Mouse (Mus musculus) gastrocnemius, postnatal 4 days (tissue): ENCODE measurements around the gene Zfp60. TPM values are rescaled to one million over a fixed set of nuclear protein-coding genes. Genes with fewer than 3 reads are reported as not detected.

ENCODE experiments used
- DNase-seq, 2 experiments: peaks; one replicate each; pipeline ENCODE4 v3.0.0; 2021 to 2022; ENCODE audit warnings: low spot score in 2 of 2, mixed read lengths in 2 of 2
- long read RNA-seq, 2 experiments: library from polyadenylated mRNA; stranded (forward); transcript quantifications; one replicate each; pipeline ENCODE4 v2.0.0; 2021
- total RNA-seq, 2 experiments: library from RNA; stranded (reverse); gene quantifications; 2 replicates each; pipeline ENCODE4 v1.2.3; 2021

Gene Zfp60
- total RNA-seq = 10 to 100 TPM; 10.9 to 12.8 TPM
- long read RNA-seq, experiment 1, full-length matches to known transcripts = 3 of 3 reads
- long read RNA-seq, experiment 1, partial matches to known transcripts = 0 of 3 reads
- long read RNA-seq, experiment 1, other reads (novel, unspliced or antisense) = 0 of 3 reads
- long read RNA-seq, experiment 2, full-length matches to known transcripts = 3 of 4 reads
- long read RNA-seq, experiment 2, partial matches to known transcripts = 0 of 4 reads
- long read RNA-seq, experiment 2, other reads (novel, unspliced or antisense) = 1 of 4 reads

- peak; percentile 68 to 84 for DNase-seq
These were observed at the start of gene Zfp60 for GRCm38 (mm10) chr7:27731281-27731883. TSS of gene Zfp60 (plus strand) at chr7:27731389.

DNA sequence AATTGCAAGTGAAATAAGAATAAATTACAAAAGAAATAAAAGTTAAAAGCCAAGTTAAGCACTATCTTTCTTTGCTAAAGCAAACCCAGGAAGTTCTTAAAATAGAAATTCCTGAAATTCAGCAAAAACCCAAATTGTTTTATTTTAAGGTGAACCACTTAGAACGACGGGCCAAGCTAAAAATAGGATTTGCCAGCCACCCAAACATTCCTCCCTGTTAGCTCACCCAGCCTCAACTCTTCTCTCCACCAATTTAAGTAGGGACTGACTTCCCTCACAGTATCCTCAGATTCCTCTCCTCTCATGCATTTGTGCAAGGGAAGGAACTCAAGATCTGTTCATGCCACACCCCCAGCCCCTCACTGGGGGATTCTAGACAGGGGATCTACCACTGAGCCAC is 48.0 kb upstream of the Zfp60 start:
- DNase-seq = no peak

- no peak for DNase-seq
These were observed 46.0 kb upstream of the Zfp60 start for GRCm38 (mm10) chr7:27685220-27685619.

- no peak for DNase-seq
These were observed 45.5 kb upstream of the Zfp60 start for GRCm38 (mm10) chr7:27685681-27686080.

- DNase-seq = no peak
These were observed 44.1 kb upstream of the Zfp60 start for GRCm38 (mm10) chr7:27687043-27687442.

GRCm38 (mm10) chr7:27687836-27688235 is 43.4 kb upstream of the Zfp60 start:
- no peak for DNase-seq

DNA sequence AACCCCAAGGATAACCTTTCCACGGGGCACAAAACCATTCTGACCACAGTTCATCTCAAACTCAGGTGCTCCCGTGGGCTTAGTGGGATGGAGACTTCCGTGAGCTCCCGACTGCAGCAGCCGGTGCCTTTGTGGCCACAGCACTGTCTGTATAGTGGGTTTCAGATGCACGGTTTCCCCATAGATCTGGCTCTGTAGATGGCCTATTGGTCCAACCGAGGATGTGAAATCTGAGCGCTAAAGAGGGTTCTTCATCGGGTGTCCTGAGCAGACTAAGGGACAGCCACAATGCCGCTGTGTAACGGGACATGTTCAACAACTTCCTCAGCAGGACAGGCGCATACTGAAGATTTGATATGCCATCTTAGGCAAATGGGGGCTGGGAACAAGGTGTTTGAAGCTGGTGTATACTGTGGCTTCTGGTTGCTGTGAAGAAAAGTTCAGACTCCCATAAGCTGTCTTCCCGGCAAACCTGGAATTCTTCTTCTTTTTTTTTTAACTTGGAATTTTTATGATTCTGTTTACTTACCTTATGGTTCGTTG is 42.9 kb upstream of the Zfp60 start:
- DNase-seq = no peak

DNA sequence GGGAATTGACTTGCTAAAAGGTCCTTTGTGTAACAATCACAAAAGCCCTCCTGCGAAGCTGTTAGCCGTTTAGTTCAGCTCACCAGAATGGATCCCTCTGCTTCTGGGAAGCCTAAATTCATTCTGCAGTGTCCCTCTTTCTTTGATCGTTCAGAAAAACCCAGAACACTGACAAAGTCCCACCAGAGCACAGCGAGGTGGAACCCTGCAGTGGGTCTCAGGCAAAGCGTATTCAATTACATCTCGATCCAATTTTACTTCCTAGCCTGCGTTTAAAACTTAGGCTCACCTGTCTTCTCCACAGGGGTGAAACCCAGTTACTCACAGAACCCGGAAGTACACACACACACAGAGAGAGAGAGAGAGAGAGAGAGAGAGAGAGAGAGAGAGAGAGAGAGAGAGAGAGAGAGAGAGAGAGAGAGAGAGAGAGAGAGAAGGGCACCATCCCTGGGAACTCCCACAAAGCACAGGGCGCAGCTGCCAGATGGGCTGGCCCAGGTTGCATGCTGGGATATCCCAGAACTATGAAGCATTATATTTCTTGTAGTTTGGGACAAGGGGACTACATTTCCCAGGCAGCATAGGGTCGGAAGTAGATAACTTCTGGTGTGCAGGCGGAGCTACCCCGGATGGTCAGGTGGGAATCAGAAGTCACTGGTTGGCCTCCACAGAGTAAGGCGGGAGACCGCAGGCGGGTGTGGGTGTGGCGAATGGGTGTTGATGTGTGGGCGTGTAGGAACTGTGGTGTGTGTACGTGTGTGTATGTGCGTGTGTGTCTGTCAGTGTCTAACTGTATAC is 42.2 kb upstream of the Zfp60 start, which contains the start of gene Zfp607b:
TSS of gene Zfp607b (plus strand) at position 526 of the 798 bp plus-strand sequence.
- DNase-seq = peak; percentile 66 to 86

DNA sequence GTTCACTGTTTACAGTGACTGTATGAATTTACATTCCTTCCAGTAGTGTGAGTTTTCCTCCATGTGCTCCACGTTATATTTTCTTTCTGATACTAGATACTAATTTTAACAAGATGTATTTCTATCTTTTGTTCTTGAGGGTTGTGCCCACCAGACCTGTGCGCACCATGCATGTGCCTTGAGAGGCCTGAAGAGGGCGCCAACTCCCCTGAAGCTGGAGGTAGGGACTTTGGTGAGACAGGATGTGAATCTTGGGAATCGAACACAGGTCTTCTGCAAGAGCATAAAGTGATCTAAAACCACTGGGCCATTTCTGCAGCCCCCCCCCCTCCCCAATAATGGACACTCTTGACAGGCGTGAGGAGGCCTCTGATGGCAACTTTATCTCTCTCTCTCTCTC is 40.1 kb upstream of the Zfp60 start:
- peak in 1 of 2 experiments; percentile 23 for DNase-seq

- no peak for DNase-seq
These were observed 34.5 kb upstream of the Zfp60 start for GRCm38 (mm10) chr7:27696711-27697110.

- DNase-seq = no peak
These were observed 20.8 kb upstream of the Zfp60 start for GRCm38 (mm10) chr7:27710402-27710801.

DNA sequence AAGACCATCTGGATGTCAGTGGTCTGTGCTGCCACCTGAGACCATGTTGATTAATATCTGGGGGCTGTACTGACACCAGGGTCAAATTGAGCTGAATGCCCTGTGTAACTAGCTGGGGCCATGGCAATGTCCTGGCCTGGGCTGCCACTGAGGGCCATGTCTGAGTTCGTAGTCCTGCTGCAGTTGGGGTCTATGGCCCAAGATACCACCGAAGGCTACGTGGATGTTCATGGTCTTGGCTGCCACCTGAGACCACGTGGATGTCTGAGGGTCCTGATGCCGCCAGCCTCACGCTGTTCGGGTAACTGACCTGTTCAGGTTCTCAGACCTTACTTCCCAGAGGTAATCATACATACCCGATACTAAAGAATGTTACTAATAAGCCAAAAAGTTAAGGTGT is 9.2 kb upstream of the Zfp60 start:
- DNase-seq = no peak

DNA sequence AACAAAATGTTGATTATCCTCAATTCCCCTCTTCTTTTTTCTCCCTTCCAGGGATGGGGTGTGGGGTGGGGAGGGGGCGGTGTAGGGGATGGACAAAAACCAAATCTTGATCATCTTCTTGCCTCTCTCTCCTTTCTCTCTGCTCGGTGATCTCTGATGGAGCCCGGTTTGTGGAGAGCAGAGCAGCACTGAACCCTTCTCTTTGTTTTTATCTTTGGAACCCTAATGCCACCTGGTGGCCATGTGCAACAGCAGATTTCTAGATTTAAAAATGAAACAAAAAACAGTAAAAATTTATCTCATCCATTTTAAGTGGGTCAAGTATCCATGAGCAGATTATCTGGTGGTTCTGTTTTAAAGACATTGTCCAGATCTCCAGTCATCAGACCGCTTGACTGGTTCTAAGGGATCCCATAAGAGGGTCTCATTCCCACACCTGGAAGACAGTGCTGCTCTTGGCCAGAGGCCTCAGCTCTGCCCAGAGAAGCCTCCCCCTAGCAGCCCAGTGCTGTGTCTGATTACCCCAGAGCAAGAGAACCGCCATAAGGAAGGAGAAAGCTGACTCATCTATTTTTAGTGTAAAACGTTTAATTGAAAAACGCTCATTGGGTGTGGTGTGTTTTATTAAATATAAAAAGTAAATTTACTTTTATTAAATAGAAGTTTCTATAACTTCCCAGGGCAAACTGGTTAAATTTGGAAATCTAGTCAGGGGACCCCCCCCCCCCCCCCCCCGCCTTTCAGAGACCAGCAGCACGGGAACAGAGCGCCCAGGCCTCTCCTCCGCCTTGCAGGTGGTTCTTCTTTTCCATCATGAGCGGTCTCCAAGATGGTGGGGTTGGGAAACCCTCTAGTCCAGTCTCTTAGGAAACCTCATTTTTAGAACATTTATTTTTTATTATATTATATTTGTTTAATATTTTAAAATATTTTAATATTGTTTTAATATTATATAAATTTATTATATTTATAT is 5.3 kb upstream of the Zfp60 start:
- peak in 1 of 2 experiments; percentile 24 for DNase-seq

GRCm38 (mm10) chr7:27727471-27727870 is 3.7 kb upstream of the Zfp60 start:
- DNase-seq = no peak

GRCm38 (mm10) chr7:27731946-27732345 is 757 bp downstream of the Zfp60 start:
- DNase-seq = no peak

GRCm38 (mm10) chr7:27732508-27732907 is 1.3 kb downstream of the Zfp60 start:
- DNase-seq = no peak

DNA sequence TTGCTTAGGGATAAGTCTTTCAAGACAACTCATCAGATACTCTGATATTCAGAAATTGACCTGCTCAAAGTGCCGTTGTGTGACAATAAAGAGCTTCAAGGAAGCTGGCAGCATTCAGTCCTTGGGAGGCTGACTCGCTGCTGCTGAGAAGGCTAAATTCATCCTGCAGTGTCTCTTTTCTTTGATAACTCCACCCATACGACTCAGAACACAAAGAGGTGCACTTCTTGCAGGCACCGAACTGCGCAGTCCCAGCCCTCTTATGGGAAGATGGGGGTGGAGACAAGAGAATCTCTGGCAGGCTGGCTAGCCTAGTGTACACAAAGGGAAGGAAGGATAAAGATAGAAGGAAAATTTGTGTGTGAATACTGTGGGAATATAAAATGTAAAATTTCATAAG is 4.3 kb downstream of the Zfp60 start:
- no peak for DNase-seq

GRCm38 (mm10) chr7:27756351-27757047 is 25.3 kb downstream of the Zfp60 start:
- no peak for DNase-seq

- no peak for DNase-seq
These were observed 25.8 kb downstream of the Zfp60 start for GRCm38 (mm10) chr7:27757048-27757375.
